Mouse (Mus musculus) WW6 (cell line): ENCODE data around the gene Tmem19.
"Not testable (repeated sequence)": the region's sequence is repeated elsewhere in the genome, so short reads cannot be mapped to it uniquely, and the experiment has no call there.

Experiments
- DNase-seq: peaks from one replicate; pipeline ENCODE4 v3.0.0-alpha.2; 2013; ENCODE audit warnings: low read depth, low spot score

Tmem19 gene

GRCm38 (mm10) chr10:115349029-115349428 is 13.3 kb downstream of the Tmem19 start:
- no peak for DNase-seq

GRCm38 (mm10) chr10:115348131-115348530 is 14.2 kb downstream of the Tmem19 start:
- DNase-seq = no peak

GRCm38 (mm10) chr10:115346444-115346843 is 15.9 kb downstream of the Tmem19 start:
- DNase-seq = no peak

DNA sequence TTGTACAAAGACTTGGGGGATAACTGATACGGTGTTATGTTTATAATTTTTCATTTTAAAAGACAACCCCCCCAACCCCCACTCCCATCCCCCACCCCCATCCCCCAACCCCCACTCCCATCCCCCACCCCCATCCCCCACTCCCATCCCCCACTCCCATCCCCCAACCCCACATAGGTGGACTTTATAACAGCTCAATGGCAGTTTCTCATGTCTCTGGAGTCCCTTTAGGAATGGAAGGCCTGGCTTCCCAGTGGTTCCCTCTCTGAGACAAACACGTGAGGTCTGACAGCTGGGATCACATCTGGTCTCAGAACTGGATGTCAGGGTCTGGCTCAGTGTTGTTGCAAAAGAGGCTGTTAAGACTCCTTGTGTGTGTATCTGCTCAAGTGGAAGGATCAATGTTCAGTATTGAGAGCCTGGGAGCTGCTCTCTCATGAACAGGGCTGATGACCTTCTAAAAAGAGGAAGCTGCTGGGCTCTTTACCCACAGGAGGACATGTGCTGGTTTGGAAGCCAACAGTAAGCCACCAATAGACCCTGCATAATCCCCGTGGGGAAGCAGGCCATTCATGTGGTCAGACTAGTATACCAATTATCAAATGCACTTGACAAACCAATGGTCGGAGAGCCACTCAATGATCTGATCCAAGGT is 19.4 kb downstream of the Tmem19 start:
- no peak for DNase-seq

DNA sequence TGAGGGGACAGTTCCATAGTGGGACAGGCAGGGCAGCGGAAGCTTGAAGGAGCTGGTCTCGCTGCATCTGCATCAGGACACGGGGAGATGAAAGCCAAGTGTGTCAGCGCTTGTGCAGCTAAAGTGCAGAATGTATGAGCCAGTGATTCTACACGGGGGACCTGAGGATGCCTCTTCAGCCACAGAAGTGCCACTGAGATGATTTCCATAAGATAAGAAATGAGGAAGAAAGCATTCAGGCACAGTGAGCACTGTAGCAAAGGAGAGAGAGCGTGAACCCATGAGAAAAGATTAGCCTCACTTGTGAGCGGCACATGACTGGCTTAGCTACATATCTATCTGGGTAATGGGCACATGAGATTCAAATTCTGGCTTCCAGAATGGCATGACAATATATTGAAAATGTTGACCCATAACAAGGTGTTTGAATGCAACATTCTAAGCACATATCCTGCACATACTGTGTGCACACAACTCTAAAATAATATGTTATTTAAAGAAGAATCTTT is 22.4 kb downstream of the Tmem19 start:
- no peak for DNase-seq

- DNase-seq = no peak
Observed at GRCm38 (mm10) chr10:115336901-115337300, 25.4 kb downstream of the Tmem19 start.

DNA sequence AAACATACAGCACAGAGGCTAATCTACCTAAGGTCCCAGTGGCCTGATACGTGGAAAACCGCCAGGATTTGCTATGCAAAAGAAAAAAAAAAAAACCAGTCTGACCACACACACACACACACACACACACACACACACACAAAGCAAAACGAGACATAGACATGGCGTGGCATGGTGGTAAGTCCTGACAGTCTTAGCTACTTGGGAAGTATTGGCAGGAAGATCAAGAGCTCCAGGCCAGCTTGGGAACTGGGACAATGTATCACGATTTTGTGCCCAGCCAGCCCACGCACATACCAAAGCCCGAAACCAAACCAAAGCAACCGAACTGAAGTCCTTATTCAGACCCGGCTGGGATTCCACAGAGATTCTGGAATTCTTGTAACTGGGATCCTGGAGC is 28.8 kb downstream of the Tmem19 start:
- DNase-seq = no peak

- no peak for DNase-seq
Observed at GRCm38 (mm10) chr10:115332997-115333396, 29.3 kb downstream of the Tmem19 start.

DNA sequence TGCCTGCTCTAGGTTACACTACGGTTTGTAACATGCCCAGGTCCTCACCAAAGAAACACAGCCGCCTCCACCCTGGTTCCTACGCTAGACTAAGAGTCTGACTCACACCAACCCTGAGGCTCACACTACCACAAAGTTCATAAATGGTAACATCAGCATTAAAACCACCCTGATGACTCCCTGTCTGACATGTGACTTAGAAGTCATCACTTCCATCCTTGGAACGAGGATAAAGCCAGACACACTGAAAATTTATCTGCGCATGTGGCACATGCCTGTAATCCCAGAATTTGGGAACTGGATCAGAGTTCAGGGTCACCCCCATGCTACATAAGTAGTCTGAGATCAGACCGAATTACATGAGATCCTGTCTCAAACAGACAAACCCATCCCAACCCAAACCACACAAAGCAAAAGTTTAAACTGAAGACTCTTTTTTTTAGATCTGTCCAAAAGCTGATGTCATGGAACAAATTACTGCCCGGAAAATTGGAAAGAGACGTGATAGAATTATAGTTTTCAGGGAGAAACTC is 29.8 kb downstream of the Tmem19 start:
- no peak for DNase-seq

DNA sequence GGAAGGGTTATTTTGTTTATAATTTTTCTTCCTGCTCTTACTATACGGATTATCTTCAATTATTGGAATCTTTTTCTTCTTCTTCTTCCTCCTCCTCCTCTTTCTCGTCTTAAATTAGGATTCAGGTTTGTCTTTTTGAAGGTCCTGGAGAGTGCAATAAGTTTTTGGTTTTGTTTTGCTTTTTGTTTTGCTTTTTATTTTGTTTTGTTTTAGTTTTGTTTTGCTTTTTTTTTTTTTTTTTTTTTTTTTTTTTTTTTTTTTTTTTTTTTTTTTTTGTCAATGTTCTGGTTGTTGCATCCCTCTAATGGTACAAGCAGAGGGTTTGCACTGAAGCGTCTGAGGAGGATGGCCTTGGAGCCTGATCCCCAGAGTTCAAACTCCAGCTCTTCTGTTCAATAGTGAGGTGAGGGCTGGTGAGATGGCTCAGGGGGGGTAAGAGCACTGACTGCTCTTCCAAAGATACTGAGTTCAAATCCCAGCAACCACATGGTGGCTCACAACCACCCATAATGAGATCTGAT is 33.2 kb downstream of the Tmem19 start:
- no peak for DNase-seq

- DNase-seq = no peak
Observed at GRCm38 (mm10) chr10:115328514-115328913, 33.8 kb downstream of the Tmem19 start.

- DNase-seq = peak; percentile 18
Observed at GRCm38 (mm10) chr10:115323295-115323694, 39.0 kb downstream of the Tmem19 start.

- no peak for DNase-seq
Observed at GRCm38 (mm10) chr10:115321317-115322035, 40.8 kb downstream of the Tmem19 start.

GRCm38 (mm10) chr10:115318388-115318787 is 43.9 kb downstream of the Tmem19 start:
- DNase-seq = not testable (repeated sequence)

- no peak for DNase-seq
Observed at GRCm38 (mm10) chr10:115316313-115316712, 46.0 kb downstream of the Tmem19 start.

DNA sequence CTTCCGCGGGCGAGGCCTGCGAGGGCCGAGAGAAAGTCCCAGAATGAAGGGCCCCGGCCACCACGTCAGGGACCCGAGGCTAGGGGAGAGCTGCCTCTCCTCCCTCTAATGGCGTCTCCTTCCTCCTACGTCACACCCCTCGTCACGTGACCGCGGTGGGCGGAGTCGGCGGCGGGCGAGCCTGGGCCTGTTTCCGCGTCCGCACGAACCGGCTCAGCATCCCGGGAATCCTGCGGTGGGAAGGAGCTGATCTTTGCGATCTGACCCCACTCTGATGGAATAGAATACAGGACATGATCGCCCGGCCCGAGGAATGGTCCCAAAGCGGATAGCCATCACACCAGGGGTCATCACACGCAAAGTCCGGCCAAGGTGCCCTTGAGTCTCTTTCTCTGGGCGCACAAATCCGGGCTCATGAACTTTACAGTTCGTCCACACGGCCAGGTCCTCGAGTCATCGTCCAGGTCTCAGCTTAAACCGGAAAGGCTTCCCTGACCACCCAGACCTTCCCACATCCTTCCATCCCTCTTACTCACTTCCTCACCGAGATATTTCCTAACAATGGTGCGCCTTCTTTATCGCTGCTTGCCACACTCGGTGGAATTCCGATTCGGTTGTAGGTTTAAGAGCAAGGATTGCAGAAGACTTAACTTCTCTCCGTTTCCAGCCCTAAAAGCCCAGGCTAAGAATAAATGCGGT is 46.7 kb downstream of the Tmem19 start, which contains the start of gene Rab21:
Gene Rab21 (minus strand): TSS at position 122 of the 699 bp plus-strand sequence.
- DNase-seq = peak; percentile 75

GRCm38 (mm10) chr10:115314582-115315452 is 47.5 kb downstream of the Tmem19 start:
- no peak for DNase-seq

DNA sequence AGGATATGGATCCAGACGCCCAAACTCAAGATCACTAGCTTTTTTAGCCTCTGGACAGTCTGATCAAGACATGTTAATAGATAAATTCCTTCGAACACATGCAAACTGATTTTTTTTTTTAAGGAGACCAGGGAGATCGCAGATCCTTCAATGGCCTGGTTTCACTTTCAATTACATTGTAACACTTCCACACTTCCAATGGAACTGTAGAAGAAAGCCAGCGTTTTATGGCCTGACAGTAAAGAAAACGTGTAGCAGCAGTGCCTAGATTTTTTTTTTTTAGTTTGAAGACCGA is 48.1 kb downstream of the Tmem19 start:
- DNase-seq = no peak

- DNase-seq = no peak
Observed at GRCm38 (mm10) chr10:115313641-115314286, 48.5 kb downstream of the Tmem19 start.

GRCm38 (mm10) chr10:115312732-115313131 is 49.6 kb downstream of the Tmem19 start:
- DNase-seq = no peak

GRCm38 (mm10) chr10:115312194-115312593 is 50.1 kb downstream of the Tmem19 start:
- DNase-seq = no peak
